Mouse (Mus musculus): ENCODE data around the gene Gfm2. TPM values are rescaled to one million over a fixed set of nuclear protein-coding genes. Genes with fewer than 3 reads are reported as not detected.
"Not testable (repeated sequence)": the region's sequence is repeated elsewhere in the genome, so short reads cannot be mapped to it uniquely, and the experiment has no call there.

The Gfm2 gene
- total and polyA plus RNA-seq, 2 experiments: 25.9 to 41.1 TPM

DNA sequence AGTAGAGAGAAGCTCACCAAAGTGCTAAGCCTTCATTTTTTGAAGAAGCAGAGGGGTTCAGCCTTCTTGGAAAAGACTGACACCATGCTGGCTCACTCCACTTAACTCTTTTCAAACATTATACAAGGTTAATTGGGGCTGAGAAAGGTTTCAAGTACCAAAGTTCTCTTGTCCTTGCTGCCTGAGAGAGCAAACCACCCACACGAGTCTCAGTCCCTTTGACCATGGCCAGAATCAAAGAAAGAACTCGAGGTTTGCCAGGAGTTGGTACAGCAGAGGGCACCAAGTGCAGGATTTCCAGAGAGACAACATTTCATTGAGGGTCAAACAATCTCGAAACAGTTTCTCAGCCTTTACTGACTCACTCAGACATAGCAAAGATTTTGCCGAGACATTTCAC, 28.7 kb upstream of the Gfm2 start:
- 73% methylated on average over 4 of the region's 4 CpGs for WGBS

DNA sequence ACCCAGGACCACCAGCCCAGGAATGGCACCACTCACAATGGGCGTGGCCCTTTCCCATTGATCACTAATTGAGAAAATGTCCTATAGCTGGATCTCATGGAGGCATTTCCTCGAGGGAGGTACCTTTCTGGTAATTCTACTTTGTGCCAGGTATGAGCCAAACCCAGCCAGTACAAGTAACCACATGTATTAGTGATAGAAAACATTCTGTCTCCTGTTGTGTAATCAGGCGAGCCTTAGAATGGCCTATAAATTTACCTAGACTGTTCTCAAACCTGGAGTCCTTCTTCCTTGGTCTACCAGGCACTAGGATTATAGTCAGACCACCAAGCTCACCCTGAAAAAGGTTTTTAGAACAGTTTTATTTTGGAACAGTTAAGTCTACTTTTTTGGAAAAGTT, 16.4 kb upstream of the Gfm2 start:
- Histone ChIP-seq H3K9ac (ENCODE audit: low read depth, low read length) (no peak overlapping the region), H3K4me1 (ENCODE audit: control insufficient read depth, insufficient read depth, low read length) (no peaks in the 10 kb centered on the region), H3K36me3 (ENCODE audit: control insufficient read depth, insufficient read depth, low read length) (no peaks in the 10 kb centered on the region), H3K27ac (replicated peaks; ENCODE audit: insufficient read depth, low read depth, low read length) (no peak overlapping the region), H3K4me3 (ENCODE audit: insufficient read depth, low read depth, low read length) (no peak overlapping the region), H3K27me3 (ENCODE audit: control insufficient read depth, insufficient read depth, low read length) (no peaks in the 10 kb centered on the region), H3K79me2 (ENCODE audit: control insufficient read depth, insufficient read depth, low read length) (no peaks in the 10 kb centered on the region)
- no peak for TF ChIP-seq CTCF (IDR thresholded peaks at IDR 0.05; ENCODE audit: low read depth, low read length)
- no peak for TF ChIP-seq POLR2A (IDR thresholded peaks at IDR 0.05; ENCODE audit: extremely low read depth, insufficient read depth, low read length)
- no peak for DNase-seq (ENCODE audit: extremely low read depth, low read depth, low spot score)
- 82% methylated on average over 3 of the region's 3 CpGs for WGBS

More for the DNA sequence above, 28.7 kb upstream of the Gfm2 start:
- Histone ChIP-seq H3K36me3 (ENCODE audit: control insufficient read depth, insufficient read depth, low read length) (no peaks in the 10 kb centered on the region), H3K79me2 (ENCODE audit: control insufficient read depth, insufficient read depth, low read length) (no peaks in the 10 kb centered on the region), H3K27me3 (ENCODE audit: control insufficient read depth, insufficient read depth, low read length) (no peaks in the 10 kb centered on the region), H3K9ac (ENCODE audit: low read depth, low read length) (no peak overlapping the region), H3K4me3 (ENCODE audit: insufficient read depth, low read depth, low read length) (no peak overlapping the region), H3K4me1 (ENCODE audit: control insufficient read depth, insufficient read depth, low read length) (no peaks in the 10 kb centered on the region), H3K27ac (replicated peaks; ENCODE audit: insufficient read depth, low read depth, low read length) (no peak overlapping the region)
- no peak for DNase-seq (ENCODE audit: extremely low read depth, low read depth, low spot score)
- TF ChIP-seq CTCF (IDR thresholded peaks at IDR 0.05; ENCODE audit: low read depth, low read length) (no peak), POLR2A (IDR thresholded peaks at IDR 0.05; ENCODE audit: extremely low read depth, insufficient read depth, low read length) (no peak)

DNA sequence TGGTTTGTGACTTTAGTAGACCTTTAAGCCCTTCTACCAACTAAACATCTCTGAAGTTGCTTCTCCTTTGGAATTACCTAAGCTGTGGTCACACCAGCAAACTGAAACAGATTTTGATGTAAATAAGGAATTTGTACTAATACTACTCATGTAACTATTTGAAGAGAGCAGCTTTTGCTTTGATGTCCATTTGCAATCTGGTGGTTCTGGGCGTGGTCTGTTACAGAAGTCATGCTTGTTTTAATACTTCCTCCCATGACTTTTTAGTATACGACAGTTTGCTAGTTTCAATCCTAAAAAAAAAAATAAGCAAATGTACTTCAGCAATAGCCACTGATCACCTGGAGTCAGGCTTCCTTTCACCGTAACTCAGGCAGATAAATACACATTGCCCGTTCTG, 8.1 kb upstream of the Gfm2 start:
- not testable (repeated sequence) for H3K4me3 ChIP-seq (ENCODE audit: insufficient read depth, low read depth, low read length); H3K9ac ChIP-seq (ENCODE audit: low read depth, low read length); H3K4me1 ChIP-seq (ENCODE audit: control insufficient read depth, insufficient read depth, low read length); DNase-seq (ENCODE audit: extremely low read depth, low read depth, low spot score); H3K27me3 ChIP-seq (ENCODE audit: control insufficient read depth, insufficient read depth, low read length); H3K79me2 ChIP-seq (ENCODE audit: control insufficient read depth, insufficient read depth, low read length); H3K27ac ChIP-seq (replicated peaks; ENCODE audit: insufficient read depth, low read depth, low read length)
- WGBS: 86% methylated on average over 4 of the region's 4 CpGs
- H3K36me3 ChIP-seq (ENCODE audit: control insufficient read depth, insufficient read depth, low read length): peaks cover 21% of the 10 kb centered on the region

DNA sequence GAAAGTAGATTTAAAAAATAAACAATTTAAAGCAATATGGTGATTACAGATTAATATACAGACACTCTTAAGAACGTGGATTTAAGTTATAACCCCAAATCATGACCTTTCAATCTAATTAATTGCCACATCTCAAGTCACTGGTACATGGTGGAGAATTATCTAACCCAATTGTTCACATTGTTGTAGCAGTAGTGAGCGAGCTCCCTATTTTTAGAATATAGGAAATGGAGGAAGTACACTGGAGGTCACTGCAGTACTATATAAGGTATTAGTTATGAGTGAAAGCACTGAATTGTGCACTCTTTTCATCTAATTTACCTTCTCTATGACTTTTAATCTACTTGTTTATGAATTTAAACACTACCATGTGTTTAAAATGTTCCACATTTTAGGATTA, 7.3 kb upstream of the Gfm2 start:
- H3K27ac ChIP-seq (replicated peaks; ENCODE audit: insufficient read depth, low read depth, low read length); H3K4me3 ChIP-seq (ENCODE audit: insufficient read depth, low read depth, low read length); H3K9ac ChIP-seq (ENCODE audit: low read depth, low read length); H3K27me3 ChIP-seq (ENCODE audit: control insufficient read depth, insufficient read depth, low read length); DNase-seq (ENCODE audit: extremely low read depth, low read depth, low spot score); H3K79me2 ChIP-seq (ENCODE audit: control insufficient read depth, insufficient read depth, low read length); H3K4me1 ChIP-seq (ENCODE audit: control insufficient read depth, insufficient read depth, low read length): not testable (repeated sequence)
- WGBS: no CpG with 5 or more reads among the region's 2 CpGs
- H3K36me3 ChIP-seq (ENCODE audit: control insufficient read depth, insufficient read depth, low read length): peaks cover 26% of the 10 kb centered on the region

DNA sequence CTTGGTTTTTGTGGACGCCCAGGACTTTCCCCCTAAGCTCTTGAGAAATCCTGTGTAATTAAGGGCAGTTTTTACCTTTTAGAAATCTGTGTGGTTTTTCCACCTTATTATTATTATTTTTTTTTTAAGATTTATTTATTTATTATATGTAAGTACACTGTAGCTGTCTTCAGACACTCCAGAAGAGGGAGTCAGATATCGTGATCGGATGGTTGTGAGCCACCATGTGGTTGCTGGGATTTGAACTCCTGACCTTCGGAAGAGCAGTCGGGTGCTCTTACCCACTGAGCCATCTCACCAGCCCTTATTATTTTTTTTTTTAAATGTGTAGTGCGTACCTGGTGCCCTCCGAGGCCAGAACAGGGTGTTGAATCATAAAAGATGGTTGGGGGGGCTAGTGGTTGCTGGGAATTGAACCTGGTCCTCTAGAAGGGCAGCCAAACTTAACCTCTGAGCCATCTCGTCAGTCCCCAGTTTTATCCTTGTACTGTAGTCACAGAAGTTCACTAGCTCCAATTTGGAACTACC, 731 bp downstream of the Gfm2 start:
- WGBS: 18% methylated on average over 8 of the region's 8 CpGs
- Histone ChIP-seq H3K27ac (replicated peaks; ENCODE audit: insufficient read depth, low read depth, low read length) (peak overlapping the region; percentile 88), H3K9ac (ENCODE audit: low read depth, low read length) (peak overlapping the region; percentile 93; the same call in 1 of the 2 replicates), H3K4me3 (ENCODE audit: insufficient read depth, low read depth, low read length) (peak overlapping the region; percentile 95), H3K36me3 (ENCODE audit: control insufficient read depth, insufficient read depth, low read length) (peaks cover 17% of the 10 kb centered on the region)
- not testable (repeated sequence) for H3K79me2 ChIP-seq (ENCODE audit: control insufficient read depth, insufficient read depth, low read length); H3K4me1 ChIP-seq (ENCODE audit: control insufficient read depth, insufficient read depth, low read length); DNase-seq (ENCODE audit: extremely low read depth, low read depth, low spot score); H3K27me3 ChIP-seq (ENCODE audit: control insufficient read depth, insufficient read depth, low read length)

DNA sequence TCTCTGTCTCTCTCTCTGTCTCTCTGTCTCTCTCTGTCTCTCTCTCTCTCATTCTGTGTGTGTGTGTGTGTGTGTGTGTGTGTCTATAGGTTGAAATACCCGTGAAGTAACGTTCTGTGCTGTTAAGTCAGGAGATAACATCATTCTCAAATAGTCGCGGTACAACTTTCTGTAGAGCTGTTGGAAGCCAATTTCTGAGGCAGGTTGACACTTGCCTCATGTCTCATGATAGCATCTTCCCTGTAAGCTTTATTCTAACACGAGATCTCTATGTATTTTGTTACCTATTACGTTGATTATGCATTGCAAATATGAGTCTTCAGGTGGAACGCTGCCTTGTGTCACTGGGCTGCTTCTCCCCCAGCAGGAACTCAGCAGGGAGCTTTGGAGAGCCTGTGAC, 4.6 kb downstream of the Gfm2 start:
- Histone ChIP-seq H3K4me3 (ENCODE audit: insufficient read depth, low read depth, low read length) (no peak overlapping the region), H3K27me3 (ENCODE audit: control insufficient read depth, insufficient read depth, low read length) (no peaks in the 10 kb centered on the region), H3K9ac (ENCODE audit: low read depth, low read length) (no peak overlapping the region), H3K79me2 (ENCODE audit: control insufficient read depth, insufficient read depth, low read length) (peaks cover 6% of the 10 kb centered on the region; the same call in 1 of the 2 replicates), H3K4me1 (ENCODE audit: control insufficient read depth, insufficient read depth, low read length) (0 out of 2 replicates have a peak, but pooled peaks cover 3% of the 10 kb centered on the region), H3K36me3 (ENCODE audit: control insufficient read depth, insufficient read depth, low read length) (peaks cover 28% of the 10 kb centered on the region), H3K27ac (replicated peaks; ENCODE audit: insufficient read depth, low read depth, low read length) (no peak overlapping the region)
- 86% methylated on average over 7 of the region's 7 CpGs for WGBS
- DNase-seq (ENCODE audit: extremely low read depth, low read depth, low spot score): no peak
- no peak for TF ChIP-seq POLR2A (IDR thresholded peaks at IDR 0.05; ENCODE audit: extremely low read depth, insufficient read depth, low read length)
- no peak for TF ChIP-seq CTCF (IDR thresholded peaks at IDR 0.05; ENCODE audit: low read depth, low read length)

Data from liver, adult 2 months (tissue).